Mouse (Mus musculus) C2C12 (cell line): ENCODE results near the gene Sobp.

Source experiments
- CTCF ChIP-seq: IDR thresholded peaks from one replicate; pipeline ENCODE4 v1.5.1; 2011; ENCODE audit not compliant: control insufficient read depth, insufficient read depth, insufficient read length
- USF1 ChIP-seq: IDR thresholded peaks from one replicate; pipeline ENCODE4 v1.6.1; 2011; ENCODE audit warnings: low read depth, mild to moderate bottlenecking, control low read depth, moderate library complexity

DNA sequence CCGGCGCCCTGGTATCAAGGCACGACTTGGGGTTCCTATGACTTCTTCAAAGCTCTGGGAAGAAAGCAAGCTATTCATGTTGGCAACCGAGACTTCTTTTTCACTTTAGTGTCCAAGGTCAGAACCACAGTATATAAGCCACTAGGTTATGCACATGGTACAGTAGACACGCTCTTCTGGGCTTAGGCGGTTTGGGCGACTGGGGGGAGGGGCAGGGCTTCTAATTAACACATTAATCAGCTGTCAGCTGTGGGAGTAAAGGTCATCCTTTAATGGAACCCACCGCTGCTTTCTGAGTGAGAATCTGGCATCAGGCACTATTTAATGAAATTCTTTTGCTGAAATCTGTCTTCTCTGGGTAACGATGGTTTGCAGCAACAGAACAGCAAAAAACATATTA, 147.3 kb downstream of the Sobp start:
- TF ChIP-seq CTCF: no peak
- no peak for TF ChIP-seq USF1
